Mouse (Mus musculus) retina, postnatal 7 days (tissue): ENCODE measurements at regions not wholly inside any gene's neighbourhood (a gene's known extent, or its start where the extent isn't known, plus 50 kb on each side); places are given as distances from the start of the nearest gene placed in this dataset.

Experiments
- DNase-seq: peaks from one replicate; pipeline ENCODE4 v3.0.0-alpha.2; 2012; ENCODE audit warnings: low read depth, low spot score

DNA sequence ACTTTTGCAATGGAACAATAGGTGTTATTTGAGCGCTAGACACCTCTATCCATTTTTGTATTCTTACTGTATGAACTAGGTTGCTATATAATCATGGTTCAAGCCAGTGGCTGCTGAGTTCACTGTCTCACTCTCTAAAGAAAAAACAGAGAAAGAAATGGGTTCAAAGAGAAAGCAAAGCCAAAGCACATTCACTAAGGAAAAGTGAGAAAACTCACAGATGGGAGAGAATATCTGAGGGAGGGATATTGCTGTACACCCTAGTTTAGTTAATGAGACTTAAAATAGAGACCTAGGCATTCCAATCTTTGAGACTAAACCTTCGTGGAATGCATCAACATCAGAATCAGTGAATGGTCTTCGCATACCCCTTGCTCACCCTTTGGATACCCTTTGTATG lies 371.0 kb downstream of the Fam198b start:
- DNase-seq: no peak

DNA sequence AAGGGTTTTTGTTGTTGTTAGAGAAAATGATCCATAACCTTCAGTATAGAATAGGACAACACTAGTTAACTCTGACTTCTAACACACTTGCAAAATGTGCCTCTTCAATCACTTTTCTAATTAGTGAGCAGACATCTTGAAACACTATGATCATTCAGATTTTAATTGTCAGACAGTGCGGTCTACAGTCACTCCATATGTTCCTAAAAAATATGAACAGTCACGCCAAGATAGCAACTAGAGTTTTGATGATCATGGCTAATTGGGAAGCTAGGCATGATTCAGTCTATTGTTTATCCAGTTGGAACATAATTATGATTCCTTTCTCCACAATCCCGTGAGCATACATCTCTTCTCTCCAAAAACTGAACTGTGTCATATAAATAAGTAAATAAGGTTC lies 372.1 kb downstream of the Fam198b start:
- DNase-seq: no peak

GRCm38 (mm10) chr3:80263095-80263494 lies 378.8 kb downstream of the Fam198b start:
- DNase-seq: no peak

DNA sequence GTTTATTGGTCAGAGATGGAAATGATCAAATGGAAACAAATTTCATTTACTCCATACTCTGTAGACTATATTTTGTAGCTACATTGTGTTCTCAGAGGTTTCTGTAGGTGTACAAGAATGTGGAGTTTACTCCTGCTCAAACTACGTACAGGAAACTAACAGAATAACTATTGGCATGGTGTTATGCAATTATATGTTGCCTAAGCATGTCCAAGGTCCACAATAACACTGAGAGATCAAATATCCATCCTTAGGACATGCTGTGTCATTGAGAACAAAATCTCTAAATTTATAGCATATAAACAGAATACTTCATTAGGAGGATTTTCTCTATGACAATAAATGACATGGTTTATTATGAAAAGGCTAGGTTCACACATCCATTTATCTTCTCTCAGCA lies 400.3 kb downstream of the Fam198b start:
- DNase-seq: no peak

DNA sequence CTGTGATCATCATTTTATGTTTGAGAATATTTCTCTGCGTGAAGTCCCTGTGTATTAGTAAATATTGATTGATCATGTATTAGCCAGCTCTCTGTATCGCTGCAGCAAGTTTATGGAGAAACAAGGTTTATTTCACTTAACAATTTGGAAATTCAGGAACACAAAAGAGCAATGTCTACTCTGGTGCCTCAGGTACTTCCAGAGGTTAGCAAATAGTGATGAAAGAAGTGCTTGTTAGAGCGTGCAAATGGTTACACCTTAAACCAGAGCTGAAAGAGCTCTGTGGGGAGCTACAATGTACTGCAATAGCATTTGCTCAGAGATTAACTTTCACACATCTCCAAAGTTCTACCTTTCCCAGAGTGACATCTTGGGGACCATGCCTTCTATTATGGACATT lies 400.9 kb downstream of the Fam198b start:
- no peak for DNase-seq

GRCm38 (mm10) chr3:80293485-80293884 lies 409.2 kb downstream of the Fam198b start:
- no peak for DNase-seq

DNA sequence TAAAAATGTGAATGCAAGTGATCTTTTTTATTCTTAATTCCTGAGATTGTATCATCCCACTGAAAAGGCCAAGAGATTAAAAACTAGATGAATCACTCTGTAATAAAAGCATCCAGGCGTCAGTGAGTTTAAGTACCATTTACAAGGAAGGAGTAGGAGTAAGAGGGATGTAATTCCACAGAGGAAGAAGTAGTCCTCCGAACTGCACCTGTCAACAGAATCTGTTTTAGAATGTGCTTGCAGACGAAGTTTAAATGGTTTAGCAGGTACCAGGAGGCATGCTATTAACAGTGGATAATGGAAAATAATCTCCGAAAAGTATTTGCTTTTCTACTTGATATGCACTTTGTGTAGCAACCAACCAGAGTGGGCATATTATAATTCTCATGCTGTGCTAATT lies 423.3 kb downstream of the Fam198b start:
- no peak for DNase-seq

DNA sequence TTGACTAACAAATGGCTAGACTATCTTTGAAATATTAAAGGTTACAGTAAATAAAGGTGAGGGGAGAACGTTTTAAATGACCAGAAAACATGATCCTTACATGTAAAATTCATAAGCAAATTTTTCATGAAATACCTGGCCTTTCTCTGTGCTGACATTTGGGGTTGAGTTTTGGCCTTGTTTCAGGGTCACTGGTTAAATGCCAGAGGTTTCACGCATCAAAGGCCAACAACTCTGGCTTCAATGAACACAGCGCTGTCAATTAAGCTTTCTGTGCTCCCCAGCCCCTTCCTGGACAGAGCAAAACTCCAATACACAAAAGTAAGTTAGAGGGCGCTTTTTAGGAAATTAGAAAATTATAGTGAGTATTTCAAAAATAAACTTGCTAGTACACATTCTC lies 425.6 kb downstream of the Fam198b start:
- DNase-seq: no peak

- no peak for DNase-seq
Measured at GRCm38 (mm10) chr3:80311689-80312088, 427.4 kb downstream of the Fam198b start.

- no peak for DNase-seq
Measured at GRCm38 (mm10) chr3:80322291-80322690, 438.0 kb downstream of the Fam198b start.

- no peak for DNase-seq
Measured at GRCm38 (mm10) chr3:80324726-80325125, 440.4 kb downstream of the Fam198b start.

GRCm38 (mm10) chr3:80331776-80332175 lies 447.4 kb downstream of the Fam198b start:
- no peak for DNase-seq

- no peak for DNase-seq
Measured at GRCm38 (mm10) chr3:80334446-80334893, 450.1 kb downstream of the Fam198b start.

DNA sequence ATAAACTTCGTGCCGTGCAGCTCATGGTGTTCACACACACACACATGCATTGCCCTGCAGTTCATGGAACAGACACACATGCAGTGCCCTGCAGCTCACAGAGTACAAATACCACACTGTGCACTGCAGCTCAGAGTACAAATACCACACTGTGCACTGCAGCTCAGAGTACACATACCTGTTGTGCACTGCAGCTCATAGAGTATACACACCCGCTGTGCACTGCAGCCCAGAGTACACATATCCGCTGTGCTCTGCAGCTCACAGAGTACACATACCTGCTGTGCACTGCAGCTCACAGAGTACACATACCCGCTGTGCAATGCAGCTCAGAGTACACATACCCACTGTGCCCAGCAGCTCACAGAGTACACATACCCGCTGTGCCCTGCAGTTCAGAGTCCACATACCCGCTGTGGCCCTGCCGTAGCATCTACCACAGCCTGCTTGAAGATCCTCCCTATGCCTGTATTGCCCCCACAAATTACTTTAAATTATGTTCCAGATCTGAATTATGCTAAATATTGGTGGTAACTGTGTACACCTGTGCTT lies 451.9 kb downstream of the Fam198b start:
- DNase-seq: no peak

- no peak for DNase-seq
Measured at GRCm38 (mm10) chr3:80367972-80368371, 434.7 kb downstream of the Gria2 start.

DNA sequence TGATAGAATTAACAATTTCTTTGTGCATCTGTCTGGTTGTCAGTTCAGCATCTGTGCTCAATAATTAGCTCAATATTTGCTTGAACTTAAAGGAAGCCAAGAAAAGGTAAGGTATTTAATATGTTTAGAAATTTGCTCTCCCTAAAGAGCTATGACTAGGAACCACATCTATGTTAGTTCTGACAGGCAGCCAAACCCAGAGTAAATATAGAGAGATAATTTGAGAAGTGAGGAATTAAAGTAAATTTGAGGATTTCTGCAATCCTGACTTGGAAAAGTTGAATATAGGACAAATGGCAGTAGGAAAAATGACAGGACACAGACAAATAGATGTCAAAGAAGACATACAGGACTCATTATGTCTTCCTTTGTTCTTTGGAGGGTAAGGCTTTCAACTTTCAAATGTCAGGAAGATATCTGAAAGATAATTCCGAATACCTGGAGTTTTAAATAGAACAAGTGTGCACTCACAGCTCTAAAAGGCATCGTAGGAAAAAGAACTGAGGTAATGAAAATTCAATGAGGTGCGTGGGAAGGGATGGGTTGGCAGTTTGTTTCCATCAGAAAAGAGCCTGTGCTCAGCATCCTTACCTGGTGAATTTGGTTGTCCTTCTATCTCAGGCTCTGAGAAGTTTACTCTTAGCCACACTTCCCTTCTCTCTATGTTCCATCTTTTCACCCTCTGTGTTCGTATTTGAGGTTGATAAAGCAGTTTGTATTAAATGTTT lies 433.3 kb downstream of the Gria2 start:
- DNase-seq: no peak

DNA sequence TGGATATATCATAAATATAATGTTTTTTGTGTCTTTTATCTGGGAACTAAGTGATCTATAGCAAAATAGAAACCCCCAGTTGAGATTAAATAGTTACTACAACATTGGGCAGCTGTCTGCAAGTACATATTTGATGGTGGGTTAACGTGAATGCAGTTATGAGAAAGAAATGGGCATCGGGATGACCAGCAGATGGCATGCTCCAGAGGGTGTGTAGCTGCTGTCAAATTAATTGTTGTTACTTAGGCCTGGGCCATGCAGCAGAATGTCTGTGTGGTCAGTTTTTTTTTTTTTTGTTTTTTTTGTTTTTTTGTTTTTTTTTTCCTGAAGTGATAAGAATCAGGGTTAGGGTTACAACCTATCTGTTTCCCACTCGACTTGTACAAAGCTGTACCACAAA lies 430.2 kb downstream of the Gria2 start:
- no peak for DNase-seq

- DNase-seq: no peak
Measured at GRCm38 (mm10) chr3:80385986-80386385, 416.6 kb downstream of the Gria2 start.

GRCm38 (mm10) chr3:80396240-80396639 lies 406.4 kb downstream of the Gria2 start:
- DNase-seq: no peak

DNA sequence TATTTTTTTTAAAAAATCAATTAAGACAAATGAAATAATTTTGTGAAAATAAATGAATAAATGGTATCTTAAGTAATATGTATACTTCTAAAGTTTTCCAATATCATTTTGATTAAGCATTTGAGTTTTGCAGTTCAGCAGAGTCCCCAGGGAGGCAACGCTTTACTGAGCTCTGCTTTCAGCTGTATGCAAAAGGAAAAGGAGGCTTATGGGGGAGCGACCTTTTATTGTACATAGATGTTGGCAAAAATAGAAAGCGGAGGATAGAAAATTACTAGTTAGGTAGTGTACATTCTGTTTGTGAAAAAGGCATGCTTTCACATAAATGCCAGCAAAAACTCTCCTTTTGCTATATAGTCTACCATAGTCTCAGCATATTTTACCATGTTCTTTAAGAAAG lies 382.2 kb downstream of the Gria2 start:
- DNase-seq: no peak

DNA sequence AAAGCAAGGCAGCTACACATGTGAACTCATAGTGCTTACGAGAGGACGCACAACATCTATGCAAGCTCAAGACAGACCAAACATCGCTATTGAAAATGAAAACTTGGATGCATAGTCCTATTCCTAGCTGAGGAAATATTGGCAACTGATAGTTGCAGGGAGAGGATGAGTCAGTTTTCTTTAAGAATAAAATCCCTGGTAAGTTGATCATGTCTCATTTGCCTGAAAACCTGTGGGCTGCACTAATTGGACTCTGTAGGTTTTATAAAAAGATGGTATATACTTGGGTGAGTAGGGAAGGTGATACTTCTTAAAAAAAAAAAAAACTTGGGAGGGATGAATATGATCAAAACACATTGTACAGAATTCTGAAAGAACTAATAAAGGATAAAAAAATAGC lies 381.2 kb downstream of the Gria2 start:
- DNase-seq: no peak

- no peak for DNase-seq
Measured at GRCm38 (mm10) chr3:80422106-80422505, 380.5 kb downstream of the Gria2 start.

DNA sequence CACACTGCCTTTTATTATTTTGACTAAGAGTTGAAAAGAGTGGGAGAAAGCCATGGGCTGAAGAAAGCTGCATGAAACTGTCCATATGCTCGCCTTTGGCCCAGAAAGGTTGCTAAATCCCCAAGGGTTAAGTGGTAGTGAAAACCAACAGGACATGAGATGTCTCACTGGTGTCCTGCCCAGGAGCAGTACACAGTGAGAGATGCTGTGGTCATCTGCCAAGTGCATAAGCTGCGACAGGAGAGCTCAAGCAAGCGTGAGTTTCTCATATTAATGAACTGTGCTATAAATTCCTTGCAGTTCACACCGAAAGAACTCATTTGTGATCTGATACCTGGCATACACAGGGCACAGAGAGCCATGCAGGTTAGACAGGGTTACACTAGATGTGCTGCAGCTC lies 380.0 kb downstream of the Gria2 start:
- no peak for DNase-seq
